Mouse (Mus musculus): ENCODE measurements around the gene Prkar2a.
A peak's percentile ranks its signal among the peaks of the same experiment; 100 is the strongest.

The Prkar2a gene

DNA sequence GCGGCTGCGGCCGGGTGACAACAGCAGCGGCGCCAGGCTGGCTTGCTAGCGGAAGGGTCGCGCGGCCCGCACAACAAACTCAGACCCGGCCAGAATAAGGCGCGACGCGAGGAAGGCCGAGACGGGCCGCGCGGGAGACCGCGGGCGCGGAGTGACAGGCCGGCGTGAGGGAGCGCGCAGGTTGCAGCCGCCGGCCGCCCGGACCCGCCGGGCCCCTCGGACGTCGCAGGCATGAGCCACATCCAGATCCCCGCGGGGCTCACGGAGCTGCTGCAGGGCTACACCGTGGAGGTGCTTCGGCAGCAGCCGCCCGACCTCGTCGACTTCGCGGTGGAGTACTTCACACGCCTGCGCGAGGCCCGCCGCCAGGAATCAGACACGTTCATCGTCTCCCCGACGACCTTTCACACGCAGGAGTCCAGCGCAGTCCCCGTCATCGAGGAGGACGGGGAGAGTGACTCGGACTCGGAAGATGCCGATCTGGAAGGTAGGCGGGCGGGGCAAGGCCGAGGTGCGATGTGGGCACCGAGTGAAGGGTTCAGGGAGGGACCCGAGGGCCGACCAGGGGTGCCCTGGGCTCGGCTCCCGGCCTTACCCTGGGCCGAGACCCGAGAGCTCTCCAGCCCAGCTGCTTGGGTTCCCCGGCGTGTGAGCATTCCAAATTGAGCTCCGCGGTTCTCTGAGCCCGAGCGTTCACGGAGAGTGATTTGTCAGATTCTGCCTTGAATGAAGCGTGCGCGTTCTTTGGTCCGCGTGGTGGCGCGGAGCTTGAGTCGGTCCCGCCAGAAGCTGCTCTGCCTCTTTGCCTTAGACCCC lies 3.3 kb downstream of the Prkar2a start:
- DNase-seq (ENCODE audit: low spot score) = peak; percentile 60

DNA sequence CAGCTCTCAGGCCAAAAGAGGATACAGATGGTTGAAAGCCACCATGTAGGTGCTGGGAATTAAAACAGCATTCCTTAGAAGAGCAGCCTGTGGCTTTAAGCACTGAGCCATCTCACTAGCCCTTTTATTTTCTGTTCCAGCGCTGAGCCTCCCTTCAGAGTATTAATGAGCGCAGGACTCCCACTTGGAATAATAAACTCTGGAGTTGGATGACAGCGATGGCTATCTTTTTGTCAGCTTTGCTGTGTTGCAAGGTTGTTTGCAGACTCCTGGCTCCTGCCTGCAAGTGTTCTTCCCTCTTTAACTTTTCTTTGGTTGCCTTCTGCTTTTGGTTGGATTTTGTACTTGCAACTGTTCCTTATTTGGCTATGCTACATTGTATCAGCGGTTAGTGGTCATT lies 4.8 kb downstream of the Prkar2a start:
- peak; percentile 48 for DNase-seq (ENCODE audit: low spot score)

DNA sequence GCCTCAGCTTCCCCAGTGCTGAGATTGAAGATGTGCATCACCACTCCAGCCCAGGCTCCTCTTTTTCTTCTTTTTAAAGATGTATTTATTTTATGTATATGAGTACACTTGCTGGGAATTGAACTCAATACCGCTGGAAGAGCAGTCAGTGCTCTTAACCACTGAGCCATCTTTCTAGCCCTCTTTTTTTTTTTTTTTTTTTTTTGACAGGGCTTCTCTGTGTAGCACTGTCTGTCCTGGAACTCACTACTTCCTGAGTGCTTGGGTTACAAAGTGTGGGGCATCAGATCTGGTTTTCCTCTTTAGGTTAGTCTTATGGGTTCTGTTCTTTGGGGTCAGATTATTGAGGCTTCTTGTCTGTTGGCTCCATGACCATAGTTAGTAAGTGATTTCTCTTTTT lies 5.4 kb downstream of the Prkar2a start:
- DNase-seq (ENCODE audit: low spot score) = no peak

DNA sequence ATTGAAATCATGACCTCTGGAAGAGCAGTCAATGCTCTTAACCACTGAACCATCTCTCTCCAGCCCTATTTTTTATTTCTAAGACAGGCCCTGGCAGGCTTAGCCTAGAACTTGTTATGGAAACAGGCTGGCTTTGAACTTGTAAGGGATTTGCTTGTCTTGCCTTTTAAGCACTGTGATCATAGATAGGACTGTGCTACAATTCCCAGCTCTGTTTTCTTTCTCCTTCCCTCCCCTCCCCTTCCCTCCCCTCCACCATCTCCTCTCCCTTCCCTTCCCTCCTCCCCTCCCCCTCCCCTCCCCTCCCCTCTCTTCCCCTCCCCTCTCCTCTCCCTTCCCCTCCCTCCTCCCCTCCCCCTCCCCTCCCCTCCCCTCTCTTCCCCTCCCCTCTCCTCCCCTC lies 13.4 kb downstream of the Prkar2a start:
- DNase-seq (ENCODE audit: low spot score) = no peak

DNA sequence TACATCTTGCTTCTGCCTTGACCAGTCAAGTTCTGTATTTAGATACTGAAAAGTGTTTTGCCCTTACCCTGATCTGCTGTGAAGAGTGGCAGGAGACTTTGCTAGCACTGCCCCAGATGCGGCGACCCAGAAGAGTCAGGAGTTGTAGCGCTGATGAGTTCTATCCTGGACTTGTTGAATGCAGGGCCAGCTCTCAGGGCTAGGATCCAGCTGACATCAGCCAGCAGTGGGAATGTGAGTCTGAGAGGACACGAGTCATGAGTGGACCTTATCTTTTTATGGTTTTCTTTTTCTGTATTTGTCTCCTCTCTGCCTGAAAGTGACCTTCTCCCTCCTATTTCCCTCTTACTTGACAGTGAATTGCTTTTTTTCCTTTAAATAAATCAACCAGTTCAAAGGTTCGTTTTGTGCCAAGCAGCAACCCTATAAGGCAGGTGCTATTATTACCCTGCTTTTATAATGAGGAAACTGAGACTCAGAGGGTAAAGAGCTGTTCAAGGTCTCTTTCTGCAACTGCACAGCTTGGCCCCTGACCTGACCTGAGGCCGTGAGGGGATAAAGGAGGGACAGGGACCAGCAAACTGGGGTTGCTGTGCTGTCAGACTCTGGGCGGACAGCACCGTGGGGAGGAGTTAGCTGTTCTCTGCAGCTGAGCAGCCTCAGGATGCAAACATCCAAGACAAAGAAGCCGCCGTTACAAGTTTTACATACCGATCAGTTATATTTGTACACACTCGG lies 14.4 kb downstream of the Prkar2a start:
- DNase-seq (ENCODE audit: low spot score) = no peak

DNA sequence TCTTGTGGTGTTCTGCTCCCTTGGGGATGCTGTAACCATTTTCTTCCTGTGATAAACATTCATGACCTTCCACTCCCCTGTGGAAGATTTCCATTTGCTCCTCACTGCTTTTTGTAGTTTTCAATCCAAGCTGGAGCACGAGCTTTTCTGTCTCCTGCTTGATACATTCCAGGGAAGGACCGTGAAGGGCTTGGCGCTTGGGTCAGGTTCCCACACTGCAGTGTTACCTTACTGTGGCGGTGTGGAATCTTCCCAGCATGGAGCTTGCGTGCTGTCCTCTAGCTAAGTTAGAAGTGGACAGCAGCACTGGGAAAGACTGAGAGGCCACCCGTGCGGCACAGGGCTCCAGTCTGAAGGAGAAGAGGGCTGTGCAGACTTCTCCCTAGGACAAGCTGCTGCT lies 15.5 kb downstream of the Prkar2a start:
- DNase-seq (ENCODE audit: low spot score) = no peak

DNA sequence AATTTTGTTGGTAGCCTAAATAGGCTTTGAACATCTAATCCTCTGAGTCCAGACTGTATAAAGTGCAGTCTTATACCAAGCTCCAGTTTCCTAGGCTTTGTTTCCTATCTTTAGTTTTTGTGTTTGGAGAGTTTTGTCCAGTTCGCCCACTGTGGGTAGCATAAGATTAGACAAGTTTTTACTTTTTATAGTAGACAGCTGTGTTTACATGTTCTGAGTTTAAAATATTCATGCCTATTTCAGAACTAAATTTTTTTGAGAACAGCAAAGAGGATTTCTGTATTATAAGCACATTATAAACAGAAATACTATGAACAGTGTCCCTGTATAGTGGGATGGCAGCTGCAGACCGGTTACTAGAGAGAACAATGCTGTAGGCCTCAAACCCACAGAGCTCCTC lies 18.1 kb downstream of the Prkar2a start:
- no peak for DNase-seq (ENCODE audit: low spot score)

DNA sequence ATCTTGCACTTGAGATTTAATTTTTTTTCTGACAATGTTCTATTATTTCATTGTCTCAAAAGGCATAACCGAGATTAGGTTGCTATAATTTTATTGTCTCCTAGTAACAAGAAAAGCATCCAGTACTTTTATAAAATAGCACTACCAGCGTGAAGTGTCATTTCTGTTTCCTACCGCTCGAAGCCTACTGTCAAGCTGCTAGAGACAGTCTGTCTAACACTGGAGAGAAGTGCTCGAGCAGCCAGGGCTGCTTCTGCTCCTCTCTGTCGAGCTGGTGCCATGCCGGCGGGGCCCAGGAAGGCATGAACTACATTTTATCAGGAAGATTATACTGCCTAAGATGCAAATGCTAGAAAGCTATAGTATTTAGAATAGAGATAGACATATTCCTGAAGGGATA lies 19.7 kb downstream of the Prkar2a start:
- DNase-seq (ENCODE audit: low spot score) = no peak

DNA sequence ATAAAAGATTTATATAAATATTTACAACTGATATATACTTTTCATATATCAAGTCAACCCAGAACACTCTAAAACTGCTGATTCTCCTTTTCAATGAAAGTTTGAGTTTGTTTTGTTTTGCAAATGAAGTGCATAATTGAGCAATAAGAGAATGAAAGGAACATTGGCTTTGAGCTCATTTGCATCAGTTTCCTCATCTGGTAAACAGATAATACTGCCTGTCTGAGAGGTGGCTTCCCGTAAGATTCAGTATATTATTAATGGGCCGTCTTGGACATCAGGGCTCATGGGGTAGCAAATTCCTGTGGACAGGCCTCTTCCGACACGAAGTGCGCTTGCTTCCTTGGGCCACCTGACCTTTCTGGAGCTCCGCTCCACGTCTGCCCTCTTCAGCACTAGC lies 21.7 kb downstream of the Prkar2a start:
- no peak for DNase-seq (ENCODE audit: low spot score)

DNA sequence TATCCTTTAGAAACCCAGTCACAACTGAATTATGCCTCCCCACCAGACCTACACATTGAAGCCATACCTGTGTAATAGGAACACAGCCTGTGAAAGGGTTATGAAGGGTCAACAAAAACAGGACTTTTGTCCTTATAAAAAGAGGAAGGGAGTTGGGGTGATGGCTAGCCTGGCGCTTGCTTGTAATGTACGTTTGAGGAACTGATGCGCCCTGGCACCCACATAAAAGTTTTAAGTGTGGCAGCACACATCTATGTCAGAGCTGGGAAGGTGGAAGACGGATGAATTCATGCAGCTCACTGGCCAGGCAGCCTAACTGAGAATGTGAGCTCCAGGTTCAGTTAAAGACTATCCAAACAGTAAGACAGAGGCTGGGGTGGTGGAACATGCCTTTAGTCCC lies 27.1 kb downstream of the Prkar2a start:
- no peak for DNase-seq (ENCODE audit: low spot score)

DNA sequence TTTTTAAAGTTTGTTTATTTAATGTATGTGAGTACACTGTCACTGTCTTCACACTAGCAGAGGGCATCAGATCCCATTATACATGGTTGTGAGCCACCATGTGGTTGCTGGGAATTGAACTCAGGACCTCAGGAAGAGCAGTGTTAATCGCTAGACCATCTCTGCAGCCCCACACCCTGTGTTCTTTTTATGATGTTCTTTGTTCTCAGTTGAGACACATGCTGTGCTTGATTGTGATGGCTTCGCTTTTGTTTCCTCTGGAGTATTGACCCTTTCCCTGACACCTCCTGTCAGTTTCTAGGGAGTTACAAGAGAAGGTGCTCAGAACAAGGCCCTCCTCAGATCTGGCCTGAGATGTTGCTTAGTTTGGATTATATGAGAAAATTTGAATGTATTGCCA lies 34.6 kb downstream of the Prkar2a start:
- no peak for DNase-seq (ENCODE audit: low spot score)

DNA sequence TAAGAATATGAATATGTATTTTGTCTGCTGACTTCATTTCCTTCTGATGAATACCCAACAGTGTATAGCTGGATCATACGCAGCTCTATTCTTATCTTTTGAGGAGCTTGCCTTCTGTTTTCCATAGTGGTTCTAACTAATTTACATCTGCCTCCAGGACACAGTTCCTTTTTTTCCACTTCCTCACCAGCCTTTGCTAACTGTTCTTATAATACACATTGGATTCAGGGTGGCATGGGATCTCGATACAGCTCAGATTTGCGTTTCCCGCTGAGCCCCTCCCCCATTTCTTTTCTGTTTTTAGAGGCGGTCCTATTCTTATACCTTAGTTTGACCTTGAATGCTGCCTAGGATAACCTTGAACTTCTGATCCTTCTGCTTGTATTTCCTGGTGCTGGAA lies 37.0 kb downstream of the Prkar2a start:
- no peak for DNase-seq (ENCODE audit: low spot score)

DNA sequence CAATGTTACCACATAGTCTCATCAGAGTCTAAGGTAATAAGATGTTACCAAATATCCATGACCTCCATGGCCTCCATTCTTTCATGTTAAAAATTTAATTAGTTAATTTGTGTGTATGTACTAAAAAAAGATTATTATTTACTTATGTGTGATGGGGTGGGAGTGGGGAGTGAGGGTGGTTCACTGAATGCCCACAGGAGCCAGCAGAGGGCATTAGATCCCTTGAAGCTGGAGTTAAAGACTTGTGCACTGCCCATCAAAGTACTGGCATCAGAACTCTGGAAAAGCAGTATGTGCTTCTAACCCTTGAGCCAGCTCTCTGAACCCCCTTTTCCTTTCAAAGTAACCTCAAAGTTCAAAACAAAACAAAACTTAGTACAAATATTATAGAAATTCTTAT lies 39.9 kb downstream of the Prkar2a start:
- no peak for DNase-seq (ENCODE audit: low spot score)

DNA sequence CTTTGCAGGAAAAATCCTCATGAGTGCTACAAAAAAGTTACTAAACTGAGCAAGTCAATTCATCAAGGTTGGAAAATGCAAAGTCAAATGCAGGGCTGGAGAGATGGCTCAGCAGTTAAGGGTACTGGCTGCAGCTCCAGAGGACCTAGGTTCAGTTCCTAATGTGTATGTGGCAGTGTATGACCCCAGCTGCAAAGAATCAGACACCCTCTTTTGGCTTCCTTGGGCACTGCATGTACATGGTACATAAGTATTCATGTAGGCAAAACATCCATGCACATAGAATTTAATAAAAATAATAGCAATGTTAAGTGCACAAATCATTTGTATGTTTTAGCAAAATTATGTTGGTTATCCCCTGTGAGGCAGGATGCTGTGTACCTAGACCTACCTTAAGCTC lies 43.3 kb downstream of the Prkar2a start:
- DNase-seq (ENCODE audit: low spot score) = no peak

DNA sequence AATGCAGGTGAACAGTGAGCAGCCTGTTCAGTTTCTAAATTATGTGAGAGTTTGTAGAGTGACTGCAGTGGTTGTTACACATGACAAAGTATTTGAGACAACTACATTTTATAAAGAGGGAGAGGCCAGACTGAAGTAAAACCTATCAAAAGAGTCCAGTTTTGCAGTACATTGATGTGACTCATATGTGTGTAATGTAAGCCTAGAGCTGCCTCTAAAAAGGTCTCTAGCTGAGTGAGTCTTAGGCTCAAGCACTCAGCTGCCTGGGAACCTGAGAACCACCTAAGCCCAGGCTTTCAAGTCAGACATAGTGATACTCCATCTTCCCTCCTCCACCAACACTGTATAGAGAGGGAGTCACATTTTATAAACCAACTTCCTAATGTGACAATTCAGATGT lies 45.5 kb downstream of the Prkar2a start:
- no peak for DNase-seq (ENCODE audit: low spot score)

DNA sequence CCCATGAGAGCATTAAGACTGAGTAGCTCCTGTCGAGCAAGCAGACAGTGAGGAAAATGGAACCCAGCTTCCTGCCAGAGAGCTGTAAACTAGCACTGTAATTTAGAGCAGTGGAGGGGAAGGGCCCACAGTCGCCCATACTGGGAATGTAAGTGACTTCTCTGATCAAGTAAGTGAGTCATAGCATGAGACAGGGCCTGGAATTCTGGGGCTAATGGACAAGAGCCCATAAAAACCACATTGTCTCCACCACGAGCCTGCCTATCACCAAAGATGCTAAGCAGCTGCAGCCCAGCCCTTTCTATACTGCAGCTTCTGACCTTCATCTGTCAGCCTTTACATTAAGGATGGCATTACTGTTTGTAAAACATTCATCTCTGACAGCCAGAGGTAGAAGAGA lies 50.1 kb downstream of the Prkar2a start:
- no peak for DNase-seq (ENCODE audit: low spot score)

DNA sequence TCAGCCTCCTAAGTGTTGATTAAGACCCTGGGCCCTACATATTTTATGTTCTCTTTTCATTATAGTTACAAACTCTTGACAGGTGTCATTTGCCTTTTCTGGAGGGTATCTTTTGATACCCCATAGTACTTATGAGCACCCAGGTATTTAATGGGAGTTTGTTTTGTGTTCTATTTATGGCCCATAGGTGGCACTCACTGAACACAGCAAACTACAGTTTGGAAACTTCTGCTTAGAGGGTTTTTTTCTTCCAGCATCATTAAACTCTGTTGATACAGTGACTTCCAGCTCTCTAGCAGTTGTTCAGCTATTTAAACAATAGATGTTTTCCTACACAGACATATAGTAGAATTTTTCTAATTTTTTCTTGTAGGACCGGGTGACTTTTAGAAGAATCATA lies 50.9 kb downstream of the Prkar2a start:
- DNase-seq (ENCODE audit: low spot score) = no peak

DNA sequence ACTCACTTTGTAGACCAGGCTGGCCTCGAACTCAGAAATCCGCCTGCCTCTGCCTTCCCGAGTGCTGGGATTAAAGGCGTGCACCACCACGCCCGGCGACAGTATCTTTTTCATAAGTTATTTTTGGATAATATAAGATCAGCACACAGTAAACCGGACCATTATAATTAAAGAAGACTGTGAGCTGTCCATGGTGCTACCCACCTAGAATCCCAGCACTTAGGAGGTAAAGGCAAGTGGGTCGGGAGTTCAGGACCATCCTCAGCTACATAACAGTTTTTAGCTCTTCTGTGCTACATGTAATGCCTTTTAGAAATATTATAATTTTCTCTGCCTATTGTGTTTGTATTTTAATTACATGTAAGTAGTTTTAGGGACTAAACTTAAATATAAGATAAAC lies 52.9 kb downstream of the Prkar2a start:
- no peak for DNase-seq (ENCODE audit: low spot score)

DNA sequence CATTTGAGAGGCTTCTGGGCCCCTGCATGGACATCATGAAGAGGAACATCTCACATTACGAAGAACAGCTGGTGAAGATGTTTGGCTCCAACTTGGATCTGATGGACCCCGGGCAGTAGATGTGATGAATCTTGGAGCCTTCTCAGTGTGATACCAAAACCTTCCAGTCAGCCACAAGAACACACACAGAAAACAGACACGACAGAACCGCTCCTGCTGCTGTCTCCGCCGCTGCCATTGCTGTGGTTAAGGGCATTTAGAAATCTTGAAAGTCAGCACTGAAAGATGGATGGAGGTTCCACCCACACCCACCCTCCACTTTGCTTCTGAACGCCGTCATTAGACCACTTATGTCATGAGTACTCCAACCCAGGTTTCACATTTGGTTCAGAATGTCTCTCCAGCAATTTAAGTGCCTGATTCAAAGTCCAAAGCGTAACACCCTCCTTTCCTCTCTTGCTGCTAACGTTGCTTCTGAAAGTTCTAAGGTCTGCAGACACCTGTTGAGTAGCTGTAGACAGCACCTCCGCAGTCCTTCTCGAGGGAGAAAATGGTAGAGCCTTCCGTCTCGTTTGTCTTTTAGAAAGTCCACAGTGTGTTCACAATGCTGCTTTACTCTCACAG lies 57.9 kb downstream of the Prkar2a start:
- no peak for DNase-seq (ENCODE audit: low spot score)

DNA sequence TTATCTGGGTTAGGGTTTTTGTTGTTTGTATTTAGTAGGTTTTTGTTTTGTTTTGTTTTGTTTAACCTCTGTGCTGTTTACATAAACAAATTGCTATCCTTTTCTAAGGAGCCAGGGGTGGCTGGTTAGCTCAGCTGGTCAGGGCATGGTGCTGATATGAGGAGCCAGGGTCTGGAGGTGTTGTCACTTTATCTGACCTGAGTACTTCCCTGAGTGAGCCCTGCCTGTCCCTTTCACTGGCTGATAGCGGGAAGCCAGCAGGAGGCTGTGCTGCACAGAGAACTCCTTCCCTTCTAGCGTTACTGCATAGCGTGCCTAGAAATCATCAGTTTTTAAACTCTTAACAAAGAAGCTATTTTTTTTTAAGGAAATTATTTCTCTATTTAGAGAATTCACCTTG lies 58.6 kb downstream of the Prkar2a start:
- no peak for DNase-seq (ENCODE audit: low spot score)

DNA sequence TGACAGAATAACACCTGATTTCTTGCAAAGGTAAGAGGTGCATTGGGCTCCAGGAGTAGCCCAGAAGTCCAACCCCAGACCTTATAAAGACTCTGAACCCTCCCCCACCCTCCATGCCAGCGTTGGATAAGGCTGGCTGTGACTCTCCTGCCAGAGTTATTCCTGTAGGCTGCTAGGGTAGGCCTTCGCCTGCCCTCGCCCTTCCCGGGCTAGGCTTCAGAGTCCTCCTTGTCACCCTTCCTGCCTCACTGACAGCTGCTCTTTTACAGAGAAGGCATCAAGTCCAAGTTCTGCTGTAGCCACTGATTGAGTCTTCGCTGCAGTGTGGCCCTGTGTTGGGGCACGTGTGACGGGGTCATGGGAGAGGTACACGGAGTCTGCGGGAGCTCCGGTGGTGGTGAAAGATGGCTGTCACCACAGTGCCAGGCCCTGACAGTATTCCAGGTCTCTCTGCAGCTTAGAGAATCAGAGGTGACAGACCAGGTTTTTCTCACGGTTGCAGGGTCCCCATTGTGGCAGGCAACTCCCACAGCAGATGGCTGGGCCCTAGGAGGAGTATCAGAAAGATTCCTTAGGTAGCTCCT lies 59.6 kb downstream of the Prkar2a start:
- DNase-seq (ENCODE audit: low spot score) = no peak

DNA sequence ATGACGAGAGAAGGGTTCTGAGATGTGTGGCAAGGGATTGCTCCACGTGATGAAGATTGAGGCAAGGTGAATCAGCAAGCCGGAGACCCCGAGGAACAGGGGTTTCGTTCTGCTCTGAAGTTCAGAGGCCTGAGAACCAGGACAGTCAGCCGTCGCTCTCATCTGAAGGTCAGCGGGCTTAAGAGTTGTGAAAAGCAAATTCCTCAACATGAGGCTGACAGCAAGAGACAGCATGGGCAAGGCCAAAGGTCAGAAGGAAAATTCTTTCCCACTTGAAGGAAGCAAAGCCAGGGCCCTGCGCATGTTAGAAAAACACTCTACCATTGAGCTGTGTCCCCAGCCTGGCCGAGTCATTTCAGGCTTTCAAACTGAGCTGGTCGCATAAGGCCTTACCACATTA lies 61.5 kb downstream of the Prkar2a start:
- no peak for DNase-seq (ENCODE audit: low spot score)
